Mouse (Mus musculus) macrophage (primary cell): ENCODE results near the gene Gm21637. TPM values are rescaled to one million over a fixed set of nuclear protein-coding genes. Genes with fewer than 3 reads are reported as not detected.
"Not testable (repeated sequence)": the region's sequence is repeated elsewhere in the genome, so short reads cannot be mapped to it uniquely, and the experiment has no call there.

Experiments
- H3K27ac ChIP-seq: fragments of 350-480 bp; formaldehyde crosslinking; 2 replicates; pipeline ENCODE4 v1.9.0; 2021
- H3K36me3 ChIP-seq: fragments of 350-480 bp; formaldehyde crosslinking; 2 replicates; pipeline ENCODE4 v1.9.0; 2021; ENCODE audit errors: inconsistent target
- H3K4me3 ChIP-seq: fragments of 350-480 bp; formaldehyde crosslinking; 2 replicates; pipeline ENCODE4 v1.9.0; 2021; ENCODE audit errors: inconsistent target
- H3K79me2 ChIP-seq: fragments of 350-480 bp; formaldehyde crosslinking; 2 replicates; pipeline ENCODE4 v1.9.0; 2021; ENCODE audit errors: inconsistent target
- WGBS: methylation state at CpG from one replicate; pipeline ENCODE4 v1.1.7; 2026; ENCODE audit warnings: inconsistent platforms; ENCODE audit not compliant: missing documents; 5-methylcytosine and 5-hydroxymethylcytosine counted together
- polyA plus RNA-seq: library from polyadenylated mRNA; stranded (reverse); fragments of 250-400 nt; gene quantifications from 3 replicates; pipeline ENCODE4 v1.2.4, GENCODE M21; 2018; ENCODE audit warnings: inconsistent platforms
- total RNA-seq, 78 experiments: library from RNA; depleted of rRNA; stranded (reverse); fragments of 250-400 nt; gene quantifications; 1 replicate in 9 of 78; 2 replicates in 24 of 78; 3 replicates in 43 of 78; 4 replicates in 2 of 78; pipeline ENCODE4 v1.2.4; 2018; ENCODE audit warnings: inconsistent platforms in 56 of 78

Gene Gm21637
- not detected for total RNA-seq (2018; cell fraction: chromatin; rRNA removed)
- total RNA-seq (2018; cell fraction: cytosol; rRNA removed) = not detected
- not detected for total RNA-seq (2018; cell fraction: nucleus; rRNA removed)
- polyA plus RNA-seq = not detected in 3 replicates

DNA sequence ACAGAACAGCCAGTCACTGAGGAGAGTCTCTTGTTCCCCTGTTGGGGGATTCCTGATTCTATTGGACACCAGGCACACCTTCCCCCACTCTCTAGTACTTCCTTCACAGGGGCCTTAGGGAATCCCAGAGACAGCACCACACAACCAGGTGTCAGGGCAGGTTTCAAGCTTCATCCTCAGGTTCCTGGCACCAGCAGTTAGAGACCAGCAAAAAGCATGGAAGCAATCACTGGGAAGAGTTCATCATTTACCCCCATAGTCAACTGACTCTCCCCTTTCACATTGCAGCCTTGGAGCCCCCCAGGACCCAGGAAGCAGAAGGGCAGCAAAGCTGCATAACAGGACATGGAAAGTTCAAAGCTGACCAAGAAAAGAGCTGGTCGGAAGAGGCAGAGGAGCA lies at the start of gene Gm21637:
TSS of gene Gm21637 (plus strand) at position 301 of the 400 bp plus-strand sequence.
- not testable (repeated sequence) for H3K79me2 ChIP-seq, H3K36me3 ChIP-seq, H3K4me3 ChIP-seq, H3K27ac ChIP-seq
- no CpG with 5 or more reads among the region's 1 CpGs for WGBS

Other genes with a start within 250 kb of the Gm21637 start
- gene Btbd35f25, start 244.9 kb upstream of the Gm21637 start, polyA plus RNA-seq = not detected in 3 replicates
- gene Btbd35f22, start 85.8 kb downstream of the Gm21637 start, polyA plus RNA-seq = not detected in 3 replicates